Mouse (Mus musculus) CH12.LX (cell line): ENCODE measurements around the gene Borcs6. TPM values are rescaled to one million over a fixed set of nuclear protein-coding genes. Genes with fewer than 3 reads are reported as not detected.

Experiments
- BHLHE40 ChIP-seq: IDR thresholded peaks from 2 replicates; pipeline ENCODE4 v1.6.1; 2011; ENCODE audit warnings: mild to moderate bottlenecking, low read depth, low read length, improper control_type of control experiment
- CHD1 ChIP-seq: IDR thresholded peaks from 2 replicates; pipeline ENCODE4 v1.6.1; 2012; ENCODE audit warnings: low read depth, low read length, improper control_type of control experiment, inconsistent platforms
- CTCF ChIP-seq, 2 experiments: IDR thresholded peaks in 1 of 2; conservative IDR thresholded peaks in 1 of 2; 2 replicates each; pipeline ENCODE4 v1.5.1; 2011 to 2012; ENCODE audit warnings: low read depth in 2 of 2, low read length in 2 of 2, improper control_type of control experiment in 1 of 2, inconsistent platforms in 1 of 2, mild to moderate bottlenecking in 1 of 2, moderate library complexity in 1 of 2
- E2F4 ChIP-seq: IDR thresholded peaks from 2 replicates; pipeline ENCODE4 v1.6.1; 2011; ENCODE audit warnings: low read depth, low read length, improper control_type of control experiment; ENCODE audit not compliant: insufficient replicate concordance
- ELF1 ChIP-seq: IDR thresholded peaks from 2 replicates; pipeline ENCODE4 v1.6.1; 2014; ENCODE audit warnings: low read depth, mild to moderate bottlenecking, inconsistent platforms, low read length, improper control_type of control experiment
- EP300 ChIP-seq: IDR thresholded peaks from 2 replicates; pipeline ENCODE4 v1.6.1; 2011; ENCODE audit warnings: low read length, improper control_type of control experiment
- HCFC1 ChIP-seq: IDR thresholded peaks from 2 replicates; pipeline ENCODE4 v1.6.1; 2012; ENCODE audit warnings: low read depth, mild to moderate bottlenecking, inconsistent platforms, low read length, improper control_type of control experiment
- JUND ChIP-seq: conservative IDR thresholded peaks from 2 replicates; pipeline ENCODE4 v1.6.1; 2011; ENCODE audit warnings: low read depth, low read length, improper control_type of control experiment
- MAX ChIP-seq: IDR thresholded peaks from 2 replicates; pipeline ENCODE4 v1.6.1; 2011; ENCODE audit warnings: low read length, improper control_type of control experiment
- MXI1 ChIP-seq: IDR thresholded peaks from 2 replicates; pipeline ENCODE4 v1.6.1; 2011; ENCODE audit warnings: mild to moderate bottlenecking, low read depth, low read length, improper control_type of control experiment
- MYC ChIP-seq: IDR thresholded peaks from 2 replicates; pipeline ENCODE4 v1.6.1; 2011; ENCODE audit warnings: low read depth, mild to moderate bottlenecking, improper control_type of control experiment, low read length
- NELFE ChIP-seq: IDR thresholded peaks from 2 replicates; pipeline ENCODE4 v1.6.1; 2011; ENCODE audit warnings: low read depth, low read length, improper control_type of control experiment
- POLR2A ChIP-seq: IDR thresholded peaks from 2 replicates; pipeline ENCODE4 v1.6.1; 2011; ENCODE audit warnings: low read depth, mild to moderate bottlenecking, improper control_type of control experiment, low read length
- RCOR1 ChIP-seq: conservative IDR thresholded peaks from 2 replicates; pipeline ENCODE4 v1.6.1; 2012; ENCODE audit warnings: low read depth, mild to moderate bottlenecking, inconsistent platforms, low read length, improper control_type of control experiment
- SIN3A ChIP-seq: IDR thresholded peaks from 2 replicates; pipeline ENCODE4 v1.6.1; 2012; ENCODE audit warnings: low read length, improper control_type of control experiment, inconsistent platforms
- SMC3 ChIP-seq: IDR thresholded peaks from 2 replicates; pipeline ENCODE4 v1.6.1; 2011; ENCODE audit warnings: low read depth, low read length, improper control_type of control experiment
- TBP ChIP-seq: conservative IDR thresholded peaks from 2 replicates; pipeline ENCODE4 v1.6.1; 2011; ENCODE audit warnings: low read depth, low read length, improper control_type of control experiment
- TCF12 ChIP-seq: IDR thresholded peaks from 2 replicates; pipeline ENCODE4 v1.6.1; 2014; ENCODE audit warnings: low read depth, mild to moderate bottlenecking, inconsistent platforms, low read length, improper control_type of control experiment
- USF1 ChIP-seq: IDR thresholded peaks from 2 replicates; pipeline ENCODE4 v1.6.1; 2014; ENCODE audit warnings: low read depth, mild to moderate bottlenecking, inconsistent platforms, low read length, improper control_type of control experiment
- USF2 ChIP-seq: conservative IDR thresholded peaks from 2 replicates; pipeline ENCODE4 v1.6.1; 2011; ENCODE audit warnings: low read depth, low read length, improper control_type of control experiment
- ZKSCAN1 ChIP-seq: IDR thresholded peaks from 2 replicates; pipeline ENCODE4 v1.6.1; 2012; ENCODE audit warnings: low read depth, inconsistent platforms, low read length, improper control_type of control experiment, borderline replicate concordance
- ZMIZ1 ChIP-seq: IDR thresholded peaks from 2 replicates; pipeline ENCODE4 v1.6.1; 2012; ENCODE audit warnings: low read depth, mild to moderate bottlenecking, inconsistent platforms, low read length, improper control_type of control experiment
- ZNF384 ChIP-seq: IDR thresholded peaks from 2 replicates; pipeline ENCODE4 v1.6.1; 2012; ENCODE audit warnings: low read depth, low read length, improper control_type of control experiment, inconsistent platforms
- polyA plus RNA-seq: library from polyadenylated mRNA; unstranded; fragments of >175 nt; gene quantifications from 2 replicates; pipeline ENCODE4 v1.2.1, GENCODE M21; 2012; ENCODE audit warnings: low read depth; ENCODE audit not compliant: insufficient read length
- total RNA-seq, 2 experiments: library from RNA; depleted of rRNA; stranded (reverse); fragments of 300-350 nt in 1 of 2; fragments of >200 nt in 1 of 2; gene quantifications; 2 replicates each; pipeline ENCODE4 v1.2.3; 2012 to 2014

Borcs6 gene
- total and polyA plus RNA-seq, 3 experiments = 5.4 to 11.1 (median 7.3) TPM

DNA sequence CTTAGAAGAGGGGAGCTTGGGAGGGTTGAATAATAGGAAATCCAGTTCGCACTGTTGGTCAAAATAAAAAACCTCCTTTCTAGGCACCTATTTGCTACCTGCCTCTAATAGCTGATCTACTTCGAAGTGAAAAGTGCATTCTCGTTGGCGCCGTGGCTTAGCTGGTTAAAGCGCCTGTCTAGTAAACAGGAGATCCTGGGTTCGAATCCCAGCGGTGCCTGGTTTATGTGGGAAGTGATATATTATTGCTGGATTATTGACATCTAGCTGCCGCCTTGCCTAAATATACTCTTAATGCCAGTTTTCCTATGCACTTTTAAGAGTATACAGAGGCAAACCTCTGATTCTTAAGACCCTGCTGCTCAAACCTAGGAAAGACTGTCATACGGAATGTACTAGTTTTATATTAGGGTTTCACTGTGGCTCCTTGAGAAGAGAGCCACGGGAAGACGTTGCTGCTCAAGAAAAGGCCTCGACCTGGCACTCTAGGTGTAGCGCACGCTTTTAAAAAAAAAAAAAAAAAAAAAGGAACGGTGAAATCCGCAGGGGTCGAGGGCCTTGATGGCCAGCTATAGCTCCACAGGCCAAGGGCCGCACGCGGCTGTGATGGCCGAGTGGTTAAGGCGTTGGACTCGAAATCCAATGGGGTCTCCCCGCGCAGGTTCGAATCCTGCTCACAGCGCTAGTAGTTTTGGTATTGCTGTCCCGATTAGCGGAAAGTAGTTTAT is 51.0 kb downstream of the Borcs6 start (continued):
- TF ChIP-seq JUND = peak; percentile 72; the same call in 1 of the 2 replicates
- peak; percentile 79; the same call in 1 of the 2 replicates for TF ChIP-seq MYC
- peak; percentile 60; the same call in 1 of the 2 replicates for TF ChIP-seq MXI1
- peak; percentile 99 for TF ChIP-seq ZNF384
- no peak for TF ChIP-seq USF2
- TF ChIP-seq MAX = 0 out of 2 replicates have a peak, but pooled peaks have one; percentile 41
- no peak for TF ChIP-seq EP300
- peak; percentile 61 for TF ChIP-seq HCFC1
- TF ChIP-seq POLR2A = peak; percentile 92
- peak; percentile 81 for TF ChIP-seq BHLHE40
- TF ChIP-seq TBP = peak; percentile 99
- TF ChIP-seq SIN3A = peak; percentile 76
- TF ChIP-seq RCOR1 = 0 out of 2 replicates have a peak, but pooled peaks have one; percentile 25
- TF ChIP-seq CHD1 = no peak
- no peak; the same call in 1 of the 2 replicates for TF ChIP-seq NELFE
- TF ChIP-seq TCF12 = peak; percentile 51; the same call in 1 of the 2 replicates
- TF ChIP-seq USF1 = no peak
- TF ChIP-seq CTCF (conservative IDR thresholded peaks at IDR 0.05 in 1 of 2, IDR thresholded peaks at IDR 0.05 in 1 of 2; ENCODE audit: low read depth in 2 of 2, low read length in 2 of 2) = no peak
- peak; percentile 93 for TF ChIP-seq ELF1
- peak; percentile 88; the same call in 1 of the 2 replicates for TF ChIP-seq E2F4
- peak; percentile 81 for TF ChIP-seq ZMIZ1
- no peak for TF ChIP-seq ZKSCAN1
- TF ChIP-seq SMC3 = peak; percentile 24; the same call in 1 of the 2 replicates
- TF ChIP-seq, all 38 proteins: peak for 24

Other genes with a start within 250 kb of the Borcs6 start
- 30.3 and 31.1 TPM in 2 replicates for gene Ndel1, start 187.9 kb upstream of the Borcs6 start, total RNA-seq (2012; rRNA removed)
- 46.9 and 47.0 TPM in 2 replicates for gene Ndel1, start 187.9 kb upstream of the Borcs6 start, total RNA-seq (2014; rRNA removed)
- 35.2 and 54.4 TPM in 2 replicates for gene Ndel1, start 187.9 kb upstream of the Borcs6 start, polyA plus RNA-seq
- gene Rnf222, start 171.2 kb upstream of the Borcs6 start, total RNA-seq (2012; rRNA removed) = not detected in 2 replicates
- gene Rnf222, start 171.2 kb upstream of the Borcs6 start, total RNA-seq (2014; rRNA removed) = not detected in 2 replicates
- not detected in 2 replicates for gene Rnf222, start 171.2 kb upstream of the Borcs6 start, polyA plus RNA-seq
- gene Rpl26, start 158.1 kb upstream of the Borcs6 start, total RNA-seq (2012; rRNA removed) = 6,137 and 6,551 TPM in 2 replicates
- 6,202 and 6,508 TPM in 2 replicates for gene Rpl26, start 158.1 kb upstream of the Borcs6 start, total RNA-seq (2014; rRNA removed)
- gene Rpl26, start 158.1 kb upstream of the Borcs6 start, polyA plus RNA-seq = 3,408 and 4,622 TPM in 2 replicates
- gene Odf4, start 132.6 kb upstream of the Borcs6 start, total RNA-seq (2012; rRNA removed) = not detected in 2 replicates
- gene Odf4, start 132.6 kb upstream of the Borcs6 start, total RNA-seq (2014; rRNA removed) = not detected in 2 replicates
- not detected in 2 replicates for gene Odf4, start 132.6 kb upstream of the Borcs6 start, polyA plus RNA-seq
- gene Arhgef15, start 102.2 kb upstream of the Borcs6 start, total RNA-seq (2012; rRNA removed) = 0.04 TPM in 1 of 2 replicates, not detected in the other
- gene Arhgef15, start 102.2 kb upstream of the Borcs6 start, total RNA-seq (2014; rRNA removed) = not detected in 2 replicates
- gene Arhgef15, start 102.2 kb upstream of the Borcs6 start, polyA plus RNA-seq = 0.12 TPM in 1 of 2 replicates, not detected in the other
- gene Slc25a35, start 91.6 kb upstream of the Borcs6 start, total RNA-seq (2012; rRNA removed) = 1.6 and 3.9 TPM in 2 replicates
- not detected in 2 replicates for gene Slc25a35, start 91.6 kb upstream of the Borcs6 start, total RNA-seq (2014; rRNA removed)
- gene Slc25a35, start 91.6 kb upstream of the Borcs6 start, polyA plus RNA-seq = 0.83 and 1.0 TPM in 2 replicates
- gene Rangrf, start 84.5 kb upstream of the Borcs6 start, total RNA-seq (2012; rRNA removed) = 106 and 160 TPM in 2 replicates
- gene Rangrf, start 84.5 kb upstream of the Borcs6 start, total RNA-seq (2014; rRNA removed) = 154 and 158 TPM in 2 replicates
- gene Rangrf, start 84.5 kb upstream of the Borcs6 start, polyA plus RNA-seq = 95.5 and 111 TPM in 2 replicates
- gene Pfas, start 51.3 kb upstream of the Borcs6 start, total RNA-seq (2012; rRNA removed) = 110 and 132 TPM in 2 replicates
- 61.9 and 65.0 TPM in 2 replicates for gene Pfas, start 51.3 kb upstream of the Borcs6 start, total RNA-seq (2014; rRNA removed)
- 66.5 and 72.9 TPM in 2 replicates for gene Pfas, start 51.3 kb upstream of the Borcs6 start, polyA plus RNA-seq
- 40.1 and 44.8 TPM in 2 replicates for gene Ctc1, start 43.8 kb upstream of the Borcs6 start, total RNA-seq (2012; rRNA removed)
- gene Ctc1, start 43.8 kb upstream of the Borcs6 start, total RNA-seq (2014; rRNA removed) = 20.5 and 22.7 TPM in 2 replicates
- 44.1 and 69.8 TPM in 2 replicates for gene Ctc1, start 43.8 kb upstream of the Borcs6 start, polyA plus RNA-seq
- gene Aurkb, start 14.1 kb upstream of the Borcs6 start, total RNA-seq (2012; rRNA removed) = 170 and 177 TPM in 2 replicates
- 181 and 190 TPM in 2 replicates for gene Aurkb, start 14.1 kb upstream of the Borcs6 start, total RNA-seq (2014; rRNA removed)
- gene Aurkb, start 14.1 kb upstream of the Borcs6 start, polyA plus RNA-seq = 178 and 200 TPM in 2 replicates
- gene Tmem107, start 11.1 kb downstream of the Borcs6 start, total RNA-seq (2012; rRNA removed) = 24.4 and 30.1 TPM in 2 replicates
- gene Tmem107, start 11.1 kb downstream of the Borcs6 start, total RNA-seq (2014; rRNA removed) = 20.3 and 31.3 TPM in 2 replicates
- gene Tmem107, start 11.1 kb downstream of the Borcs6 start, polyA plus RNA-seq = 13.4 and 22.6 TPM in 2 replicates
- 8.0 and 8.2 TPM in 2 replicates for gene Vamp2, start 28.8 kb downstream of the Borcs6 start, total RNA-seq (2012; rRNA removed)
- 1.3 and 1.4 TPM in 2 replicates for gene Vamp2, start 28.8 kb downstream of the Borcs6 start, total RNA-seq (2014; rRNA removed)
- gene Vamp2, start 28.8 kb downstream of the Borcs6 start, polyA plus RNA-seq = 26.0 and 26.7 TPM in 2 replicates
- gene Per1, start 35.5 kb downstream of the Borcs6 start, total RNA-seq (2012; rRNA removed) = 11.5 and 11.8 TPM in 2 replicates
- 2.8 and 3.2 TPM in 2 replicates for gene Per1, start 35.5 kb downstream of the Borcs6 start, total RNA-seq (2014; rRNA removed)
- 37.9 and 38.3 TPM in 2 replicates for gene Per1, start 35.5 kb downstream of the Borcs6 start, polyA plus RNA-seq
- 0.04 TPM in 1 of 2 replicates, not detected in the other for gene Hes7, start 60.7 kb downstream of the Borcs6 start, total RNA-seq (2012; rRNA removed)
- not detected in 2 replicates for gene Hes7, start 60.7 kb downstream of the Borcs6 start, total RNA-seq (2014; rRNA removed)
- not detected in 2 replicates for gene Hes7, start 60.7 kb downstream of the Borcs6 start, polyA plus RNA-seq
- not detected in 2 replicates for gene 9130213A22Rik, start 62.9 kb downstream of the Borcs6 start, total RNA-seq (2012; rRNA removed)
- gene 9130213A22Rik, start 62.9 kb downstream of the Borcs6 start, total RNA-seq (2014; rRNA removed) = not detected in 2 replicates
- not detected in 2 replicates for gene 9130213A22Rik, start 62.9 kb downstream of the Borcs6 start, polyA plus RNA-seq
- 0.13 TPM in 1 of 2 replicates, not detected in the other for gene Aloxe3, start 66.2 kb downstream of the Borcs6 start, total RNA-seq (2012; rRNA removed)
- not detected in 2 replicates for gene Aloxe3, start 66.2 kb downstream of the Borcs6 start, total RNA-seq (2014; rRNA removed)
- 0.19 and 0.23 TPM in 2 replicates for gene Aloxe3, start 66.2 kb downstream of the Borcs6 start, polyA plus RNA-seq
- gene Alox12b, start 97.3 kb downstream of the Borcs6 start, total RNA-seq (2012; rRNA removed) = not detected in 2 replicates
- not detected in 2 replicates for gene Alox12b, start 97.3 kb downstream of the Borcs6 start, total RNA-seq (2014; rRNA removed)
- not detected in 2 replicates for gene Alox12b, start 97.3 kb downstream of the Borcs6 start, polyA plus RNA-seq
- 0.30 and 0.50 TPM in 2 replicates for gene Alox8, start 138.1 kb downstream of the Borcs6 start, total RNA-seq (2012; rRNA removed)
- not detected in 2 replicates for gene Alox8, start 138.1 kb downstream of the Borcs6 start, total RNA-seq (2014; rRNA removed)
- 0.10 TPM in 1 of 2 replicates, not detected in the other for gene Alox8, start 138.1 kb downstream of the Borcs6 start, polyA plus RNA-seq
- not detected in 2 replicates for gene Gucy2e, start 177.3 kb downstream of the Borcs6 start, total RNA-seq (2012; rRNA removed)
- gene Gucy2e, start 177.3 kb downstream of the Borcs6 start, total RNA-seq (2014; rRNA removed) = 0.03 TPM in 1 of 2 replicates, not detected in the other
- gene Gucy2e, start 177.3 kb downstream of the Borcs6 start, polyA plus RNA-seq = not detected in 2 replicates